Mouse (Mus musculus): ENCODE measurements around the gene Prdx1. TPM values are rescaled to one million over a fixed set of nuclear protein-coding genes. Genes with fewer than 3 reads are reported as not detected.

The Prdx1 gene
- polyA plus RNA-seq, 2 experiments: 234 to 916 TPM

DNA sequence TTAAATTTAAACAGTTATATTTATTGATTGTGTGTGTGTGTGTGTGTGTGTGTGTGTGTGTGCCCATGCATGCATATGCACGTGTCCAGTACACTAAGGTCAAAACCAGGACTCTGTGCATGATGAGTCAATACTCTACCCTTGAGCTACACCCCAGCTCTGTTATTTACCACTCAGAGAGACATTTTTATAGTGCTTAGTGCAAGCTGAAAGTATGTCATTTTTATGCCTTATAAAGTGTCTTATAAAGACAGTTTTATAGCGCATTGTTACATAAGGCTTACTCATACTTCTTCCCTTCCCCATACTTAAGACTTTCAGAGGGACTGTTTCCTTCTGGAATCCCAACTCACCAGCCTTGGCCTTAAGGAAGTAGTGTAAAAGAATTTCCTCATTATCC lies 64.4 kb downstream of the Prdx1 start:
- ATAC-seq (ENCODE audit: insufficient read depth) (no peak), DNase-seq (ENCODE audit: low read depth in 3 of 3, low spot score in 3 of 3) (no peak)
- WGBS (ENCODE audit: insufficient replicate concordance): 75% methylated on average over 2 of the region's 2 CpGs
- H3K36me3 ChIP-seq (replicated peaks; ENCODE audit: control insufficient read depth, insufficient read depth, low read depth): no peaks in the 10 kb centered on the region
- no peaks in the 10 kb centered on the region for H3K4me1 ChIP-seq (replicated peaks; ENCODE audit: control insufficient read depth in 2 of 2, insufficient read depth in 2 of 2, low read length in 1 of 2)
- TF ChIP-seq CTCF (IDR thresholded peaks at IDR 0.05; ENCODE audit: low read depth) (no peak), EP300 (IDR thresholded peaks at IDR 0.05; ENCODE audit: low read depth) (no peak)
- H3K9me3 ChIP-seq (ENCODE audit: control insufficient read depth, low read length): no peaks in the 10 kb centered on the region
- no peak overlapping the region for H3K4me2 ChIP-seq (ENCODE audit: low read depth)
- H3K27ac ChIP-seq: no peak overlapping the region
- no peaks in the 10 kb centered on the region for H3K27me3 ChIP-seq (ENCODE audit: control insufficient read depth, insufficient read depth, low read length)
- H3K9ac ChIP-seq (replicated peaks): no peak overlapping the region
- H3K4me3 ChIP-seq (ENCODE audit: insufficient read depth in 1 of 2, low read depth in 2 of 2, low read length in 2 of 2): no peak overlapping the region

Other genes with a start within 250 kb of the Prdx1 start
- gene Mast2, start 221.4 kb upstream of the Prdx1 start, polyA plus RNA-seq (2012; rRNA removed): 10.4 and 11.3 TPM in 2 replicates
- gene Mast2, start 221.4 kb upstream of the Prdx1 start, polyA plus RNA-seq (2014; fragmentation: Nextera tagmentation; extraction: Ambion mirVana): 7.3 and 9.2 TPM in 2 replicates
- 3.8 and 6.0 TPM in 2 replicates for gene Ipp, start 178.0 kb upstream of the Prdx1 start, polyA plus RNA-seq (2012; rRNA removed)
- 3.2 and 3.8 TPM in 2 replicates for gene Ipp, start 178.0 kb upstream of the Prdx1 start, polyA plus RNA-seq (2014; fragmentation: Nextera tagmentation; extraction: Ambion mirVana)
- gene Tmem69, start 129.6 kb upstream of the Prdx1 start, polyA plus RNA-seq (2012; rRNA removed): 6.3 and 8.3 TPM in 2 replicates
- gene Tmem69, start 129.6 kb upstream of the Prdx1 start, polyA plus RNA-seq (2014; fragmentation: Nextera tagmentation; extraction: Ambion mirVana): 29.1 and 30.4 TPM in 2 replicates
- gene Gpbp1l1, start 127.9 kb upstream of the Prdx1 start, polyA plus RNA-seq (2012; rRNA removed): 12.7 and 17.3 TPM in 2 replicates
- 17.0 and 18.4 TPM in 2 replicates for gene Gpbp1l1, start 127.9 kb upstream of the Prdx1 start, polyA plus RNA-seq (2014; fragmentation: Nextera tagmentation; extraction: Ambion mirVana)
- gene Ccdc17, start 88.9 kb upstream of the Prdx1 start, polyA plus RNA-seq (2012; rRNA removed): 1.9 and 2.1 TPM in 2 replicates
- 1.9 and 2.0 TPM in 2 replicates for gene Ccdc17, start 88.9 kb upstream of the Prdx1 start, polyA plus RNA-seq (2014; fragmentation: Nextera tagmentation; extraction: Ambion mirVana)
- 19.2 and 38.1 TPM in 2 replicates for gene Nasp, start 57.6 kb upstream of the Prdx1 start, polyA plus RNA-seq (2012; rRNA removed)
- gene Nasp, start 57.6 kb upstream of the Prdx1 start, polyA plus RNA-seq (2014; fragmentation: Nextera tagmentation; extraction: Ambion mirVana): 61.5 and 66.6 TPM in 2 replicates
- gene Akr1a1, start 33.9 kb upstream of the Prdx1 start, polyA plus RNA-seq (2012; rRNA removed): 176 and 194 TPM in 2 replicates
- 275 and 295 TPM in 2 replicates for gene Akr1a1, start 33.9 kb upstream of the Prdx1 start, polyA plus RNA-seq (2014; fragmentation: Nextera tagmentation; extraction: Ambion mirVana)
- 7.0 and 8.5 TPM in 2 replicates for gene Mmachc, start 22.9 kb downstream of the Prdx1 start, polyA plus RNA-seq (2012; rRNA removed)
- 4.1 and 5.9 TPM in 2 replicates for gene Mmachc, start 22.9 kb downstream of the Prdx1 start, polyA plus RNA-seq (2014; fragmentation: Nextera tagmentation; extraction: Ambion mirVana)
- gene Ccdc163, start 23.0 kb downstream of the Prdx1 start, polyA plus RNA-seq (2012; rRNA removed): 12.6 and 16.0 TPM in 2 replicates
- gene Ccdc163, start 23.0 kb downstream of the Prdx1 start, polyA plus RNA-seq (2014; fragmentation: Nextera tagmentation; extraction: Ambion mirVana): 9.1 and 12.7 TPM in 2 replicates
- 1.3 and 1.6 TPM in 2 replicates for gene Tesk2, start 35.4 kb downstream of the Prdx1 start, polyA plus RNA-seq (2012; rRNA removed)
- gene Tesk2, start 35.4 kb downstream of the Prdx1 start, polyA plus RNA-seq (2014; fragmentation: Nextera tagmentation; extraction: Ambion mirVana): 3.2 and 3.4 TPM in 2 replicates
- gene Toe1, start 122.1 kb downstream of the Prdx1 start, polyA plus RNA-seq (2012; rRNA removed): 13.7 and 14.7 TPM in 2 replicates
- 14.2 and 15.0 TPM in 2 replicates for gene Toe1, start 122.1 kb downstream of the Prdx1 start, polyA plus RNA-seq (2014; fragmentation: Nextera tagmentation; extraction: Ambion mirVana)
- 2.7 and 3.5 TPM in 2 replicates for gene Mutyh, start 122.2 kb downstream of the Prdx1 start, polyA plus RNA-seq (2012; rRNA removed)
- gene Mutyh, start 122.2 kb downstream of the Prdx1 start, polyA plus RNA-seq (2014; fragmentation: Nextera tagmentation; extraction: Ambion mirVana): 1.7 and 2.1 TPM in 2 replicates
- 0.15 and 0.19 TPM in 2 replicates for gene Hpdl, start 136.2 kb downstream of the Prdx1 start, polyA plus RNA-seq (2012; rRNA removed)
- gene Hpdl, start 136.2 kb downstream of the Prdx1 start, polyA plus RNA-seq (2014; fragmentation: Nextera tagmentation; extraction: Ambion mirVana): 0.13 and 0.19 TPM in 2 replicates
- 0.06 and 0.10 TPM in 2 replicates for gene Zswim5, start 191.8 kb downstream of the Prdx1 start, polyA plus RNA-seq (2012; rRNA removed)
- 0.03 and 0.04 TPM in 2 replicates for gene Zswim5, start 191.8 kb downstream of the Prdx1 start, polyA plus RNA-seq (2014; fragmentation: Nextera tagmentation; extraction: Ambion mirVana)